Comparison of ENCODE assay signal across 21 mouse cellular contexts in the genomic region with DNA sequence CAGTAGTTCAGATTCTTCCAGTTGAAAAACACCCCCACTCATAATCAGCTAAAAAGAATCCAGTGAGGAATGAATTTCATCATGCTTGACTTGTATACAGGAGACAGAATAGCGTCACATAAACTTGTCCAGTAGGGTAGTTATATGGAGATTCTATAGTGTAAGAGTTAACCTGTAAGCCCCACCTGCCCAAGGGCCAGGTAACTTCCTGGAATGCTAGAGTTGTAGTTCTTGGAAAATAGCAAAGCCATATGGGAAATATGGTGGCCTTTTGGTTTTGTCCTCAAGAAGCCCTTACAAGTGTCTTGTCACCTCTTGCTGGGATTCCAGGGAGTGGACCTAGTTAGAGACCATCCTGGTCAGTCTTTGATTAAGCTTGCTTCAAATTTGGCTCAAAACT. TPM values are rescaled to one million over a fixed set of nuclear protein-coding genes. Genes with fewer than 3 reads are reported as not detected.
A peak's percentile ranks its signal among the peaks of the same experiment; 100 is the strongest.
DNase-seq lines count a peak whose midpoint lies in the region; ATAC-seq and TF ChIP-seq lines count a peak whose summit lies in the region.
"Had no signal": no experiment of that assay in that cellular context is flagged by ENCODE, and none has a peak within 500 bp of the region (broad histone marks: within the 10 kb centered on the region; RNA-seq: fewer than 3 reads in every experiment).

No protein-coding gene starts in this region.

- H3K27ac ChIP-seq in heart, adult 2 months = peak overlapping the region; percentile 79
- peak overlapping the region; percentile 97 for H3K27ac ChIP-seq in kidney, embryonic 16.5 days (ENCODE audit: low read length)
- H3K27ac ChIP-seq in ES-Bruce4 (ENCODE audit: insufficient read depth, low read length) = peak overlapping the region; percentile 76
- H3K27ac ChIP-seq: forebrain, embryonic 10.5 days; hindbrain, postnatal 0 days; liver, embryonic 12.5 days; neural tube, embryonic 13.5 days had no signal

- ATAC-seq in kidney, embryonic 16.5 days (ENCODE audit: low FRiP score, low TSS enrichment) = no peak

- no peak overlapping the region for H3ac ChIP-seq in myocyte (ENCODE audit: control insufficient read depth, insufficient read length)

- TF ChIP-seq POLR2A in heart, adult 2 months (IDR thresholded peaks at IDR 0.05; ENCODE audit: insufficient read depth, low read depth, low read length) = no peak
- no peak for TF ChIP-seq POLR2A in ES-Bruce4 (IDR thresholded peaks at IDR 0.05; ENCODE audit: insufficient read depth, low read length)
- no peak for TF ChIP-seq POLR2A in myocyte (IDR thresholded peaks at IDR 0.05; ENCODE audit: insufficient read length, low read depth)

- TF ChIP-seq CTCF in heart, adult 2 months (IDR thresholded peaks at IDR 0.05) = no peak
- no peak for TF ChIP-seq CTCF in ES-Bruce4 (IDR thresholded peaks at IDR 0.05; ENCODE audit: low read depth, low read length)

- intact Hi-C loops in heart, adult 2 months (cut with DNase I) = no loop called here

- WGBS in heart, adult 2 months = 74% methylated on average over 1 of the region's 1 CpGs
- WGBS in kidney, embryonic 16.5 days = 64% methylated on average over 1 of the region's 1 CpGs

- no peaks in the 10 kb centered on the region for H3K79me2 ChIP-seq in heart, adult 2 months (replicated peaks; ENCODE audit: control insufficient read depth, insufficient read depth, low read length)
- no peaks in the 10 kb centered on the region for H3K79me2 ChIP-seq in myocyte (ENCODE audit: control insufficient read depth, insufficient read depth)

- no peak overlapping the region for H3K4me3 ChIP-seq in heart, adult 2 months
- H3K4me3 ChIP-seq in kidney, embryonic 16.5 days (ENCODE audit: low read length) = no peak overlapping the region
- H3K4me3 ChIP-seq in ES-Bruce4 (ENCODE audit: low read depth, low read length) (no peak overlapping the region), myocyte (no peak overlapping the region)
- H3K4me3 ChIP-seq: forebrain, embryonic 10.5 days; liver, embryonic 12.5 days; neural tube, embryonic 13.5 days had no signal

- H3K27me3 ChIP-seq in heart, adult 2 months (ENCODE audit: control insufficient read depth, insufficient read depth, low read length) = no peaks in the 10 kb centered on the region
- H3K27me3 ChIP-seq in kidney, embryonic 16.5 days (ENCODE audit: insufficient read depth, low read length) = no peaks in the 10 kb centered on the region
- no peaks in the 10 kb centered on the region; the same call in 1 of the 2 replicates for H3K27me3 ChIP-seq in ES-Bruce4 (ENCODE audit: control insufficient read depth, insufficient read depth, low read length, poor library complexity, severe bottlenecking)
- H3K27me3 ChIP-seq in myocyte (ENCODE audit: control insufficient read depth, insufficient read depth, insufficient read length) = no peaks in the 10 kb centered on the region
- H3K27me3 ChIP-seq: liver, embryonic 12.5 days had no signal

- peaks cover 8% of the 10 kb centered on the region for H3K4me1 ChIP-seq in heart, adult 2 months (ENCODE audit: control insufficient read depth, insufficient read depth, low read length)
- H3K4me1 ChIP-seq in kidney, embryonic 16.5 days (ENCODE audit: insufficient read depth, low read length) = peaks cover 30% of the 10 kb centered on the region
- H3K4me1 ChIP-seq in ES-Bruce4 (ENCODE audit: control insufficient read depth, insufficient read depth, low read length) = peaks cover 4% of the 10 kb centered on the region

- H3K36me3 ChIP-seq in heart, adult 2 months (ENCODE audit: control insufficient read depth, insufficient read depth, low read length) = peaks cover 4% of the 10 kb centered on the region
- H3K36me3 ChIP-seq in kidney, embryonic 16.5 days (ENCODE audit: insufficient read depth, low read length) = no peaks in the 10 kb centered on the region
- H3K36me3 ChIP-seq in ES-Bruce4 (ENCODE audit: control insufficient read depth, insufficient read depth, low read length, poor library complexity, severe bottlenecking) (no peaks in the 10 kb centered on the region), myocyte (ENCODE audit: control insufficient read depth, insufficient read depth) (no peaks in the 10 kb centered on the region)
- H3K36me3 ChIP-seq: forebrain, embryonic 10.5 days; G1E; liver, embryonic 12.5 days; neural tube, embryonic 13.5 days had no signal

- H3K9me3 ChIP-seq in kidney, embryonic 16.5 days (ENCODE audit: low read length) = no peaks in the 10 kb centered on the region
- peaks cover 5% of the 10 kb centered on the region for H3K9me3 ChIP-seq in ES-Bruce4 (replicated peaks; ENCODE audit: control insufficient read depth, insufficient read depth, low read length, poor library complexity, severe bottlenecking)
- H3K9me3 ChIP-seq: forebrain, embryonic 10.5 days; liver, embryonic 12.5 days; neural tube, embryonic 13.5 days had no signal

- no peak overlapping the region for H3K9ac ChIP-seq in heart, adult 2 months (ENCODE audit: low read depth, low read length)
- no peak overlapping the region for H3K9ac ChIP-seq in kidney, embryonic 16.5 days (replicated peaks; ENCODE audit: low read length)
- H3K9ac ChIP-seq in ES-Bruce4 (ENCODE audit: low read depth, poor library complexity, severe bottlenecking) = no peak overlapping the region
- H3K9ac ChIP-seq: liver, embryonic 12.5 days; neural tube, embryonic 13.5 days had no signal

- DNase-seq in heart, adult 2 months = no peak
- no peak for DNase-seq in heart, adult 8-10 months (ENCODE audit: low spot score)
- no peak for DNase-seq in kidney, postnatal 25 days
- no peak for DNase-seq in layer of hippocampus, postnatal 14 days (ENCODE audit: low spot score in 2 of 2)
- DNase-seq in thymus, adult 18-20 months = no peak
- DNase-seq: cerebellum, postnatal 10 days had no signal

- H3K4me2 ChIP-seq in kidney, embryonic 16.5 days (replicated peaks; ENCODE audit: low read depth, low read length) = no peak overlapping the region
- peak overlapping the region; percentile 58 for H3K4me2 ChIP-seq in myocyte (ENCODE audit: low read depth)
- H3K4me2 ChIP-seq: liver, embryonic 12.5 days; neural tube, embryonic 13.5 days had no signal

- no peak for TF ChIP-seq EP300 in heart, adult 2 months (IDR thresholded peaks at IDR 0.05; ENCODE audit: insufficient read depth, low read depth, low read length)
- TF ChIP-seq EP300 in ES-Bruce4 (IDR thresholded peaks at IDR 0.05; ENCODE audit: insufficient read depth, low read depth, low read length) = no peak

TF ChIP-seq in myocyte, 11 proteins besides CTCF, POLR2A, EP300 and RAD21:
- TF ChIP-seq MYOG (IDR thresholded peaks at IDR 0.05; ENCODE audit: control insufficient read depth in 1 of 3, insufficient read depth in 1 of 3, insufficient read length in 2 of 3, low read depth in 2 of 3) (no peak), CEBPB (IDR thresholded peaks at IDR 0.05; ENCODE audit: insufficient read depth, poor library complexity, severe bottlenecking) (no peak)

RNA-seq across cellular contexts. Expression of a gene that starts 41.8 kb away (rescaled TPM):
- 10 to 100 TPM; 70.5 to 93.9 TPM for total RNA-seq in heart, adult 2 months (2021)
- 41.9 and 47.3 TPM in 2 replicates for polyA plus RNA-seq in heart, adult 2 months (2012; rRNA removed)
- total RNA-seq in heart, adult 8-10 months (2022) = 10 to 100 TPM; 50.9 to 79.4 (median 56.8) TPM
- polyA plus RNA-seq in kidney, embryonic 16.5 days (2015; fragmentation: Nextera tagmentation; extraction: Ambion mirVana) = 487 TPM in 2 replicates
- polyA plus RNA-seq in ES-Bruce4 (2011; ENCODE audit: insufficient read depth, insufficient read length, low read depth, missing spikeins) = 468 and 470 TPM in 2 replicates
- polyA plus RNA-seq in myocyte (2012; fragmentation: generic; extraction: Trizol) = 788 TPM
- 10 to 100 TPM; 31.1 to 34.9 TPM for total RNA-seq in layer of hippocampus, postnatal 14 days (2021)
- total RNA-seq: G1E had no signal
- polyA plus RNA-seq: G1E had no signal

RNA-seq across cellular contexts. Expression of a gene that starts 55.9 kb away (rescaled TPM):
- not detected for total RNA-seq in heart, adult 2 months (2021)
- polyA plus RNA-seq in heart, adult 2 months (2012; rRNA removed) = not detected in 2 replicates
- total RNA-seq in heart, adult 8-10 months (2022) = not detected
- not detected in 2 replicates for polyA plus RNA-seq in kidney, embryonic 16.5 days (2015; fragmentation: Nextera tagmentation; extraction: Ambion mirVana)
- polyA plus RNA-seq in ES-Bruce4 (2011; ENCODE audit: insufficient read depth, insufficient read length, low read depth, missing spikeins) (not detected in 2 replicates), myocyte (2012; fragmentation: generic; extraction: Trizol) (not detected)
- total RNA-seq in layer of hippocampus, postnatal 14 days (2021) = not detected
- total RNA-seq: granulocyte monocyte progenitor cell, adult 5-6 weeks; hindbrain, postnatal 0 days; layer of hippocampus, adult 18-20 months; left cerebral cortex, adult 8-10 months; megakaryocyte, adult 5-6 weeks; midbrain, postnatal 0 days had no signal
- polyA plus RNA-seq: forebrain, embryonic 10.5 days; frontal cortex, adult 2 months; G1E; hindbrain, postnatal 0 days; liver, embryonic 12.5 days; midbrain, postnatal 0 days; neural tube, embryonic 13.5 days; spleen, adult 2 months had no signal
